Mouse (Mus musculus) thymus, adult 2 months (tissue): ENCODE measurements at regions not wholly inside any gene's neighbourhood (a gene's known extent, or its start where the extent isn't known, plus 50 kb on each side); places are given as distances from the start of the nearest gene placed in this dataset.

Experiments used
- CTCF ChIP-seq: fragments of 200-500 bp; IDR thresholded peaks from 2 replicates; pipeline ENCODE4 v1.5.1; 2012; ENCODE audit warnings: mild to moderate bottlenecking, control low read depth, low read length, moderate library complexity, borderline replicate concordance; ENCODE audit not compliant: control insufficient read depth, poor library complexity, insufficient read depth; ENCODE audit errors: extremely low read depth
- POLR2A ChIP-seq: fragments of 200-500 bp; IDR thresholded peaks from 2 replicates; pipeline ENCODE4 v1.6.1; 2012; ENCODE audit warnings: mild to moderate bottlenecking, low read length, control low read depth, moderate library complexity; ENCODE audit not compliant: control insufficient read depth, poor library complexity, insufficient read depth; ENCODE audit errors: extremely low read depth

DNA sequence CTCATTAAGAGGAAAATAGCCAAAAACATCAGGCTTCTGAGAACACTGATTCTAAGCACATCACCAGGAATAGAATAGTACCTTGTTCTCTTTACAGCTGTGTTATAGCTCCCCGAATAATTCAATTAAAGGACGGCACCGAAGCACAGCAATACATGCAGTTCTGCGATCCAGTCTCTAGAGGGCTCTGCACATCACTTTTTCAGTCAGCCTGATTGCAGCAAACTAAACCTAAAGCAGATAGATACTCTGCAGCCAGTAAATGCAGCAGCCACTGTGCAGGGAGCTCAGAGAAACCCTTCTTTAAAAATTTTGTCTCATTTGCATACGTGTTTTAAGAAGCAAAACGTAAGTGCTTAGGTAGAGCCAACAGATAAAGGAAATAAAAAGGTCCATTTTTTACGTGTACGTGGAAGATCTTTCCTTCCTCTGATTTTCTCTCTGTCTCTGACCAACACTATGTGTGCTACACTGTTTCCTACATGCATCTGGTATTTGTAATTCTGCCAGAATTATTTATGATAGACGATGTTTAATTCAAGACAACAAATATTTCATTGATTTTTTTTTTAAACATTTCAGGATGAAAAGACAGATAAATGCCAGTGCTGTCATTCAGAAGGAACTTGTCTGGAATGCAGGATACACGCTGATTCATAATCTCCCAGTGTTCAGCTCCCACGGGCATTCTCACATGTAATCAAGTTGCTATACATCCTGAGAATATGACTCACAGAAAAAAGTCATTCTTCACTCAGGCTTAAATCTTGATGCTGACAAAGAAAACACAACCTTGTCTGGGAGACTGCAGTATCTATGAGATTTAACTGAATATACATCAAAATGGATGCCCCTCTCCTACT is 663.1 kb downstream of the Pcdh18 start:
- TF ChIP-seq POLR2A (no peak), CTCF (no peak)
